Mouse (Mus musculus) fibroblast of lung, adult 2 months (primary cell): ENCODE results near the gene Ehd4.

Experiments
- DNase-seq: peaks from one replicate; pipeline ENCODE4 v3.0.0-alpha.2; 2011; ENCODE audit warnings: low read depth

Ehd4 gene

GRCm38 (mm10) chr2:120154361-120154894 lies at the start of gene Ehd4:
TSS of gene Ehd4 (minus strand) at chr2:120154606.
- DNase-seq = peak; percentile 84

DNA sequence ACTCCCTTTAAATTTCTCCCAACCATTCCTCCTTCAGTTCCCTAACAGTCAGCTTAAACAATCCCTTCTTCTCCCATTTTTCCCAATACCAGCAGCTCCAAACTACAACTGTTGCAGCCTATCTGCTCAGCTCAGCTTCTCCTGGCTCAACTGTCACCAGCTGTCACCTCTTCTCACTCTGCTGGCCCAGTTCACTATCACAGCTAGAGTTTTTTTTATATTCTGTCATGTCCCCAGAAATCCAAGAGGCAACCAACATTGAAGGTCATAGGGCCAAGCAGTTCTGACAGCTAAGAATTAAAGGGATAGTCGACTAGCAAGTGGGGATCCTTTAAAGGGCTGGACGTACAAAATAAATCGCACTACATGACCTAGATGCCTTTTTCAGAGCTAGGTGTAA lies 49.3 kb upstream of the Ehd4 start:
- DNase-seq = no peak

DNA sequence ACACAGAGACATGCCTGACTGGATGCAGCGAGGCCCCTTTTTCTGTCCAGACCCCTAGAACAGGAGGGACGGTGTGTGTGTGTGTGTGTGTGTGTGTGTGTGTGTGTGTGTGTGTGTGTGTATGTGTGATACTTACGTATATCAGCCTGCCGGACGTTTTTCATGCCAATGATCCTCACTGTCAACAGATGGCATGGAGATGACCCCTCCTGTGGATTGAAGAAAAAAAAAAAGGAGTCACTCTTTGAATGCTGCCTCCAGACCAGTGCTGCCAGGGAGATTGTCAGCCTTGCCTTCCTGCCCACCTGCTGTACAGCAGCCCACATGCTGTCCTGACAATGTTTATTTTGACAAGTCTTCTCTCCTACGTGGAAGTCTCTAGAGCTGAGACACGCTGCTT lies 45.7 kb upstream of the Ehd4 start:
- DNase-seq = no peak

- DNase-seq = no peak
Measured at GRCm38 (mm10) chr2:120188174-120188573, 33.8 kb upstream of the Ehd4 start.

DNA sequence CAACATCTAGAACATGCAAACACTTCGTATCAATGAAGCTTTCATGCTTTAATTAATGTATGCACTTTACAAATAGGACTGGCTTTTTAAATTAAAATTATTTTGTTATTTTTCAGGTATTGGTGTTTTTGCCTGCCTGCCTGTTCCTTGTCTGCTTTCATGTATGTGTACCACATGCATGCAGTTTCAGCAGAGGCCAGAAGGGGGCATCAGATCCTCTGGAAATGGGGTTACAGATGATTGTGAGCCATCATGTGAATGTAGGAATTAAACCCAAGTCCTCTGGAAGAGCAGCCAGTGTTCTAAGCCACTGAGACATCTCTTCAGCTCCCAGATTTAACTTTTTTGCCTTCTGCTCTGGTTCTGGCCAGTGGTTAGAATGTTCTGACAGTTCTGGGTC lies 33.2 kb upstream of the Ehd4 start:
- no peak for DNase-seq

- no peak for DNase-seq
Measured at GRCm38 (mm10) chr2:120185527-120186276, 31.3 kb upstream of the Ehd4 start.

GRCm38 (mm10) chr2:120178936-120179335 lies 24.5 kb upstream of the Ehd4 start:
- DNase-seq = no peak

DNA sequence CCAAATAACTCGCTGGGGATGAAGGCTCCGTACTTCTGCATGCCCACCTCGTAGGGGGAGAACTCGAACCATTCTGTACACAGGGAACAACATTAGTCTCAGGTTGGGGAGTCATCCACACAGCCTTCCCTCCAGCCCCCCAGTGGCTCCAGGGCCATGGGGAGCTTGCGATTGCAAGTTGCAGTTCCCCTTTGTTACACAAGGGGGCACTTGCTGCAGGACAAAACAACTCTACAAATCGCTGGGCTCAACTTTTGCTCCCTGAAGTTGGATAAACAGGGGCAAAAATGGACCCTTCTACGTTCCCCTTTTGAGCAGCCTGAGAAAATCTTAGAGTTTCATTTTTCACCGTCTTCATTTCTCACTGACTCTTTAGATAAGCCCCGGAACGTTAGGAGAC lies 19.3 kb upstream of the Ehd4 start:
- DNase-seq = no peak

GRCm38 (mm10) chr2:120171362-120171761 lies 17.0 kb upstream of the Ehd4 start:
- DNase-seq = no peak

- no peak for DNase-seq
Measured at GRCm38 (mm10) chr2:120170726-120171125, 16.3 kb upstream of the Ehd4 start.

GRCm38 (mm10) chr2:120169382-120169781 lies 15.0 kb upstream of the Ehd4 start:
- DNase-seq = no peak

GRCm38 (mm10) chr2:120167763-120168162 lies 13.4 kb upstream of the Ehd4 start:
- DNase-seq = no peak

DNA sequence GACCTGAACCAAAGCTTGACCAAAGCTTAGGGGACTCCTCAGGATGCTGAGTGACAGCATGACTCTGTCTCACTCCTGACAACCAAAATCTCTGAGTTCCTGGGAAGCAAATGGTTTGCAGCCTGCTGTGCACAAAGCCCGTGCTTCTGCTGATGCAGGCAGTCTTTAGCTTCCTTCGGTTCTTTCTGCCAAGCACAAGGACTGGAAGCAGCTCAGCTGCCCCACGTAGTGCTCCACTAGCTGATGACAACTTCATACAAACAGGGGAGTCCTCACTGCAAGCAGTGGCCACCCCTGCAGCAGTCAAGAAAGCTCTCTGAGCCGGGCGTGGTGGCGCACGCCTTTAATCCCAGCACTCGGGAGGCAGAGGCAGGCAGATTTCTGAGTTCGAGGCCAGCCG lies 11.1 kb upstream of the Ehd4 start:
- no peak for DNase-seq

GRCm38 (mm10) chr2:120159434-120159833 lies 5.0 kb upstream of the Ehd4 start:
- no peak for DNase-seq

- DNase-seq = peak; percentile 24
Measured at GRCm38 (mm10) chr2:120158846-120159245, 4.4 kb upstream of the Ehd4 start.

DNA sequence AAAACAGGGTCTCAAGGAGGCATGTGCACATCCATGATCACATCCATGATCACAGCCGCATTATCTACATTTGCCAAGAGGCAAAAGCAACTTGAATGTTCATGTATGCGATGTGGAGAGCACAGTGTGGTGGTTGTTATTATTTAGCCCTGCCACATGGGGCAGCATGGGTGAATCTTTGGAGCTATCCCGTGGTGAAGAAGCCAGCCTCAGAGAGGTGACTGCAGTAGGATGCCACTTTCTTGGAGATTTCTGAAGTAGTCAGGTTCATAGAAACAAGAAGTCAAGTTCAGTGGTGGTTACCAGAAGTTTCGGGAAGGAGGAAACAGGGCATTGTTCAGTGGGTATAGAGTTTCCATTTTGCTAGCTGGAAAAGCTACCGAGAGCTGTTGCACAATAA lies 3.6 kb upstream of the Ehd4 start:
- no peak for DNase-seq

DNA sequence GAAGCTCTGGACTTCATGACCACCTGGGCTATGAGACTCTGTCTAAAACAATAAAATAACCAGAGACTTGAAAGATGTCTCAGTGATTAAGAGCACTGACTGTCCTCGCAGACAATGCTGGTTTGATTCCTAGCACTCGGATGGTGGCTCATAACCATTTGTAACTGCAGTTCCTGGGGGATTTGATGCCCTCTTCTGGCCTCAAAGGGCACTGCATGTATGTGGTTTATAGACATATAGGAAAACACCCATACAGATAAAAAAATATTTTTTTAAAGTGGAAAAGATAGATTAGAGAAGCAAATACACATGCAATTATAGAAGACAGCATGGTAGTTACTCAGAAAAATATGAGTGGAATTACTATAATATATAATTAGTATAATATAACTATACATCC lies 3.2 kb upstream of the Ehd4 start:
- no peak for DNase-seq

DNA sequence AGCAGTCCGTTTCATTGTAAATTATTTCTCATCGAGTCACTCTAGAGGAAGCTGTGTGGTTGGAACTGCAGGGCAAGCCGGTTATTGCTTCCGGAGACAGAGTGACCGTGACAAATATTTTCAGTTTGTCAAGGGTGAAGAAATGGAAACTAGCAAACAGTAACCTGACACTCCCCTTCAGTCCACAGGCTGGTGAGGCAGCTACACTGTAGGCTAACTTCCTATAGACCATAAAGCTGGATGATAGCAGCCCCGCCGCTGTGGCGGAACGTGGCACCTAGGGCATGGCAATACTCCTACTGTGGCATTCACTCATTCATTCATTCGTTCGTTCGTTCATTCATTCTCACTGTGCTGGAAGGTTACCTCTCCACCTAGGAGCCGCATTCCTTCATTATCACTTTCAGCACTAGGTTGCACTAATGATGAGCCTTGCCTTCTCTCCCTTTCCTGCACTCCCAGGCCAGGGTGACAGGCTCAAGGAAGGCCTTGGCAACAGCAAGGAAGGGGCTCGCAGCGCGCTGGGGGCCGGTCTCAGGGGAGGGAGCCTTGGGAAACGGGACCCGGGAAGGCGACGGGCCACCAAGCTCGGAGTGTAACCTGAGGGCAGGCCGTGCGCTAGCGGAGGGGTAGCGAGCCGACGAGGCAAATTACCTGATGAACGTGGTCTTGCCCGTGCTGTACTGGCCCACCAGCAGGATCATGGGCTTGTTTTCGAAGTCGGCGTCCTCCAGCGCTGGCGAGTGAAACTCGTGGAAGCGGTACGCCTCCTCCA lies 633 bp downstream of the Ehd4 start:
- DNase-seq = no peak

DNA sequence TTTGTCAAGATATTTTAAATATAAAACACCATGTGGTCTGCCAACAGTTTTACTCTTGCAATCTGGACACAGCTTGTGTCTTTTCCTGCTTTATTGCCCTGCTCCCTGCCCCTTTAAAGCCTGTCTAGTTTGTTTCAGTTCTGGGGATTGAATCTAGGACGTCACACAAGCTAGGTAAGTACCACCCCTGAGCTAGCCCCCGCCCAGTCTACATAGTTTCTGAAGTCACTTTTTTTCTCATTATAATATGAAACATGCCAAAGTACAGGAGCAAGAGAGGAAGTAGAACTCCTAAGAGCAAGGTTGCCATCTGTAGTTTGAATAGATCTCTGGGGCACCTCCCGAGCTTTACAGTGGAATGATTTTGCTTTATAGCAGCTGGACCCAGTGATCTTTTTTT lies 3.8 kb downstream of the Ehd4 start:
- no peak for DNase-seq

DNA sequence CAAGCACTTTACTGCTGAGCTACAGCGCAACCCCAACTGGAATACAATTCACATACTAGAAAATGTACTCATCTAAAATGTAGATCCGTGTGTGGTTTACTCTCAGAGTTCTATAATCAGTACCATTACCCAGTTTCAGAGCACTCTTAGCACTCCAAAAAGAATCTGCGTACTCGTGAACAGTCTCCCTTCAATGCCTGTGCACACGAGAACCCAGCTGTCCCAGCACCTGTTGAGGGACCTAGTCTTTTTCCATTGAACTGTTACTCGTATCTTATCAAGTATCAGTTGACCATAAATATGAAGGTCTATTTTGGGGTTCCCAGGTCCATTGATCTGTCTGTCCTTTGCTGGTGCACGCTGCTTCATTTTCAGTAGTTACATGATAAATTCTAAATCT lies 4.8 kb downstream of the Ehd4 start:
- no peak for DNase-seq

GRCm38 (mm10) chr2:120147999-120148398 lies 6.4 kb downstream of the Ehd4 start:
- DNase-seq = no peak

- no peak for DNase-seq
Measured at GRCm38 (mm10) chr2:120147364-120147763, 7.0 kb downstream of the Ehd4 start.

GRCm38 (mm10) chr2:120146543-120146942 lies 7.9 kb downstream of the Ehd4 start:
- DNase-seq = no peak
